Mouse (Mus musculus): ENCODE results near the gene Lnx2.

DNA sequence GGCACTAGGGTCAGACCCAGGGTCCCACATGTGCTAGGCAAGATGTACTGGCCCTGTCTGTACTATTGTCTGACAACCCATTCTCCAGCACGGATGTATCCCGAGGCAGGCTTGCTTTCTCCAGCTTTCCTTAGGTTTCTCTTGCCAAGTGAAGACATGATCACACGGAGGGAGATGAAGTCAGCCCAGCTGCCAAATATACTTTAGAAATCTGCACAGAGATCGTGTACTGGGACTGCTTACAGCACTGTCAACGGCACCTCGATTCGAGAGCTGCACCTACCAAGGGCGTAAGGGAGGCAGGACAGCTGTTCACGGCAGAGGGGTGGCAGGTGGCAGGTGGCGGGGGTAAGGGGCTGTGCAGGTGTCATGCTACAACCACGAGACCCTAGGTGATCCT is 55.8 kb downstream of the Lnx2 start:
- no peak for TF ChIP-seq CTCF (IDR thresholded peaks at IDR 0.05; ENCODE audit: control insufficient read depth, insufficient read depth, insufficient replicate concordance, low read depth, low read length)
- no peak for TF ChIP-seq POLR2A (IDR thresholded peaks at IDR 0.05; ENCODE audit: control insufficient read depth, low read depth, low read length)

Data from testis, adult 2 months (tissue).